Mouse (Mus musculus): ENCODE measurements around the gene Efhc1. TPM values are rescaled to one million over a fixed set of nuclear protein-coding genes. Genes with fewer than 3 reads are reported as not detected.

Efhc1 gene
- total and polyA plus RNA-seq, 2 experiments from 2014 or later, result 3.9 to 8.1 TPM

- no peak overlapping the region for H3K4me3 ChIP-seq (ENCODE audit: low read length)
- no peak for DNase-seq (ENCODE audit: low spot score)
- H3K27ac ChIP-seq, result no peak overlapping the region
- ATAC-seq, result no peak
- no peaks in the 10 kb centered on the region for H3K27me3 ChIP-seq (ENCODE audit: insufficient read depth, low read length)
- WGBS, result 85% methylated on average over 6 of the region's 6 CpGs
- no peak overlapping the region for H3K9ac ChIP-seq (replicated peaks; ENCODE audit: low read length)
- TF ChIP-seq CTCF (IDR thresholded peaks at IDR 0.05; ENCODE audit: low read depth), result no peak
- no peaks in the 10 kb centered on the region for H3K4me1 ChIP-seq (ENCODE audit: insufficient read depth, low read length)
- no peaks in the 10 kb centered on the region for H3K9me3 ChIP-seq (ENCODE audit: low read length)
- H3K36me3 ChIP-seq (ENCODE audit: insufficient read depth, low read length), result no peaks in the 10 kb centered on the region
- no peak overlapping the region for H3K4me2 ChIP-seq (ENCODE audit: low read depth, low read length)
Measured at GRCm38 (mm10) chr1:21010282-21010800, 58.9 kb downstream of the Efhc1 start.

- peak; percentile 49; the same call in 1 of the 2 replicates for ATAC-seq
- WGBS, result 40% methylated on average over 8 of the region's 8 CpGs
Measured at GRCm38 (mm10) chr1:21014463-21014862, 63.0 kb downstream of the Efhc1 start.

GRCm38 (mm10) chr1:21023101-21023500 lies 71.7 kb downstream of the Efhc1 start:
- WGBS, result 96% methylated on average over 3 of the region's 3 CpGs
- H3K9me3 ChIP-seq (ENCODE audit: low read length), result no peaks in the 10 kb centered on the region
- no peak overlapping the region for H3K4me3 ChIP-seq (ENCODE audit: low read length)
- TF ChIP-seq CTCF (IDR thresholded peaks at IDR 0.05; ENCODE audit: low read depth), result no peak
- no peak for DNase-seq (ENCODE audit: low spot score)
- no peaks in the 10 kb centered on the region for H3K36me3 ChIP-seq (ENCODE audit: insufficient read depth, low read length)
- H3K9ac ChIP-seq (replicated peaks; ENCODE audit: low read length), result no peak overlapping the region
- no peak overlapping the region for H3K4me2 ChIP-seq (ENCODE audit: low read depth, low read length)
- H3K27ac ChIP-seq, result no peak overlapping the region
- no peak for ATAC-seq
- H3K27me3 ChIP-seq (ENCODE audit: insufficient read depth, low read length), result no peaks in the 10 kb centered on the region
- no peaks in the 10 kb centered on the region for H3K4me1 ChIP-seq (ENCODE audit: insufficient read depth, low read length)

More at GRCm38 (mm10) chr1:21014463-21014862, 63.0 kb downstream of the Efhc1 start:
- DNase-seq (ENCODE audit: low spot score), result no peak
- Histone ChIP-seq H3K9me3 (ENCODE audit: low read length) (no peaks in the 10 kb centered on the region), H3K27me3 (ENCODE audit: insufficient read depth, low read length) (no peaks in the 10 kb centered on the region), H3K4me2 (ENCODE audit: low read depth, low read length) (no peak overlapping the region), H3K4me1 (ENCODE audit: insufficient read depth, low read length) (no peaks in the 10 kb centered on the region), H3K36me3 (ENCODE audit: insufficient read depth, low read length) (no peaks in the 10 kb centered on the region), H3K9ac (replicated peaks; ENCODE audit: low read length) (no peak overlapping the region), H3K27ac (no peak overlapping the region), H3K4me3 (ENCODE audit: low read length) (no peak overlapping the region)
- no peak for TF ChIP-seq CTCF (IDR thresholded peaks at IDR 0.05; ENCODE audit: low read depth)

- Histone ChIP-seq H3K4me1 (ENCODE audit: insufficient read depth, low read length) (no peaks in the 10 kb centered on the region), H3K9me3 (ENCODE audit: low read length) (no peaks in the 10 kb centered on the region), H3K27ac (no peak overlapping the region), H3K4me3 (ENCODE audit: low read length) (no peak overlapping the region), H3K27me3 (ENCODE audit: insufficient read depth, low read length) (no peaks in the 10 kb centered on the region), H3K9ac (replicated peaks; ENCODE audit: low read length) (no peak overlapping the region), H3K36me3 (ENCODE audit: insufficient read depth, low read length) (no peaks in the 10 kb centered on the region), H3K4me2 (ENCODE audit: low read depth, low read length) (no peak overlapping the region)
- WGBS, result 90% methylated on average over 5 of the region's 5 CpGs
- no peak for TF ChIP-seq CTCF (IDR thresholded peaks at IDR 0.05; ENCODE audit: low read depth)
- DNase-seq (ENCODE audit: low spot score), result no peak
- no peak for ATAC-seq
Measured at GRCm38 (mm10) chr1:21025203-21025602, 73.8 kb downstream of the Efhc1 start.

GRCm38 (mm10) chr1:21026534-21026933 lies 75.1 kb downstream of the Efhc1 start:
- no peaks in the 10 kb centered on the region for H3K9me3 ChIP-seq (ENCODE audit: low read length)
- 74% methylated on average over 7 of the region's 7 CpGs for WGBS
- H3K9ac ChIP-seq (replicated peaks; ENCODE audit: low read length), result no peak overlapping the region
- H3K36me3 ChIP-seq (ENCODE audit: insufficient read depth, low read length), result no peaks in the 10 kb centered on the region
- no peaks in the 10 kb centered on the region for H3K27me3 ChIP-seq (ENCODE audit: insufficient read depth, low read length)
- H3K4me1 ChIP-seq (ENCODE audit: insufficient read depth, low read length), result no peaks in the 10 kb centered on the region
- no peak overlapping the region for H3K4me2 ChIP-seq (ENCODE audit: low read depth, low read length)
- no peak overlapping the region for H3K4me3 ChIP-seq (ENCODE audit: low read length)
- H3K27ac ChIP-seq, result no peak overlapping the region
- no peak for TF ChIP-seq CTCF (IDR thresholded peaks at IDR 0.05; ENCODE audit: low read depth)
- ATAC-seq (peak; percentile 55; the same call in 1 of the 2 replicates), DNase-seq (ENCODE audit: low spot score) (no peak)

GRCm38 (mm10) chr1:21029000-21029399 lies 77.6 kb downstream of the Efhc1 start:
- H3K4me2 ChIP-seq (ENCODE audit: low read depth, low read length), result no peak overlapping the region
- ATAC-seq (no peak), DNase-seq (ENCODE audit: low spot score) (no peak)
- WGBS, result 93% methylated on average over 4 of the region's 4 CpGs
- H3K9me3 ChIP-seq (ENCODE audit: low read length), result no peaks in the 10 kb centered on the region
- no peaks in the 10 kb centered on the region for H3K27me3 ChIP-seq (ENCODE audit: insufficient read depth, low read length)
- no peaks in the 10 kb centered on the region for H3K36me3 ChIP-seq (ENCODE audit: insufficient read depth, low read length)
- no peaks in the 10 kb centered on the region for H3K4me1 ChIP-seq (ENCODE audit: insufficient read depth, low read length)
- TF ChIP-seq CTCF (IDR thresholded peaks at IDR 0.05; ENCODE audit: low read depth), result no peak
- H3K4me3 ChIP-seq (ENCODE audit: low read length), result no peak overlapping the region
- no peak overlapping the region for H3K27ac ChIP-seq
- no peak overlapping the region for H3K9ac ChIP-seq (replicated peaks; ENCODE audit: low read length)

GRCm38 (mm10) chr1:21031650-21032049 lies 80.2 kb downstream of the Efhc1 start:
- no peaks in the 10 kb centered on the region for H3K9me3 ChIP-seq (ENCODE audit: low read length)
- no peaks in the 10 kb centered on the region for H3K4me1 ChIP-seq (ENCODE audit: insufficient read depth, low read length)
- H3K4me3 ChIP-seq (ENCODE audit: low read length), result no peak overlapping the region
- WGBS, result 91% methylated on average over 2 of the region's 2 CpGs
- no peak for ATAC-seq
- no peaks in the 10 kb centered on the region for H3K27me3 ChIP-seq (ENCODE audit: insufficient read depth, low read length)
- no peak for DNase-seq (ENCODE audit: low spot score)
- H3K27ac ChIP-seq, result no peak overlapping the region
- H3K9ac ChIP-seq (replicated peaks; ENCODE audit: low read length), result no peak overlapping the region
- H3K36me3 ChIP-seq (ENCODE audit: insufficient read depth, low read length), result no peaks in the 10 kb centered on the region
- TF ChIP-seq CTCF (IDR thresholded peaks at IDR 0.05; ENCODE audit: low read depth), result no peak
- H3K4me2 ChIP-seq (ENCODE audit: low read depth, low read length), result no peak overlapping the region
